10 mouse cellular contexts compared by ENCODE assay signal in genomic region chr1:43360741-43361140, GRCm38 (mm10).
A peak's percentile ranks its signal among the peaks of the same experiment; 100 is the strongest.
DNase-seq lines count a peak whose midpoint lies in the region; ATAC-seq and TF ChIP-seq lines count a peak whose summit lies in the region.
"Had no signal": no experiment of that assay in that cellular context is flagged by ENCODE, and none has a peak within 500 bp of the region (broad histone marks: within the 10 kb centered on the region; RNA-seq: fewer than 3 reads in every experiment).

No protein-coding gene starts in this region.

- no peaks in the 10 kb centered on the region for H3K27me3 ChIP-seq in heart, embryonic 11.5 days (ENCODE audit: control insufficient read depth, insufficient read depth, low read length)
- no peaks in the 10 kb centered on the region for H3K27me3 ChIP-seq in lung, embryonic 14.5 days (ENCODE audit: insufficient read depth, low read length)
- no peaks in the 10 kb centered on the region for H3K27me3 ChIP-seq in neural tube, embryonic 11.5 days (ENCODE audit: control insufficient read depth, insufficient read depth, low read length)
- H3K27me3 ChIP-seq: embryonic facial prominence, embryonic 12.5 days had no signal

- H3K4me2 ChIP-seq in heart, embryonic 11.5 days: no peak overlapping the region
- peak overlapping the region; percentile 18; the same call in 1 of the 2 replicates for H3K4me2 ChIP-seq in lung, embryonic 14.5 days
- no peak overlapping the region for H3K4me2 ChIP-seq in neural tube, embryonic 11.5 days (ENCODE audit: low read depth)
- H3K4me2 ChIP-seq: embryonic facial prominence, embryonic 12.5 days had no signal

- ATAC-seq in heart, embryonic 11.5 days (replicated peaks; ENCODE audit: insufficient number of reproducible peaks, low FRiP score, low TSS enrichment): no peak
- ATAC-seq in lung, embryonic 14.5 days (ENCODE audit: insufficient read depth): peak; percentile 82
- peak; percentile 69 for ATAC-seq in neural tube, embryonic 11.5 days (ENCODE audit: insufficient read depth, low FRiP score, low TSS enrichment)
- no peak for ATAC-seq in erythroid progenitor cell, adult 5-6 weeks (replicated peaks; ENCODE audit: low FRiP score, poor library complexity, severe bottlenecking)
- ATAC-seq in erythroblast, adult 5-6 weeks (replicated peaks; ENCODE audit: low FRiP score, poor library complexity, severe bottlenecking): no peak

- no peak for TF ChIP-seq CTCF in lung, embryonic 14.5 days (IDR thresholded peaks at IDR 0.05; ENCODE audit: low read depth)

- H3K9ac ChIP-seq in heart, embryonic 11.5 days (ENCODE audit: low read depth, low read length): 0 out of 2 replicates have a peak overlapping the region, but pooled peaks have one; percentile 16
- H3K9ac ChIP-seq in lung, embryonic 14.5 days: no peak overlapping the region
- H3K9ac ChIP-seq in neural tube, embryonic 11.5 days (ENCODE audit: low read length): no peak overlapping the region
- H3K9ac ChIP-seq: embryonic facial prominence, embryonic 12.5 days had no signal

- peak overlapping the region; percentile 50; the same call in 1 of the 2 replicates for H3K27ac ChIP-seq in heart, embryonic 11.5 days (ENCODE audit: low read depth, low read length)
- H3K27ac ChIP-seq in lung, embryonic 14.5 days (ENCODE audit: low read depth): peak overlapping the region; percentile 69
- peak overlapping the region; percentile 73 for H3K27ac ChIP-seq in neural tube, embryonic 11.5 days (ENCODE audit: low read depth, low read length)
- H3K27ac ChIP-seq: embryonic facial prominence, embryonic 12.5 days; heart, adult 2 months had no signal

- peaks cover 19% of the 10 kb centered on the region for H3K4me1 ChIP-seq in heart, embryonic 11.5 days (ENCODE audit: control insufficient read depth, insufficient read depth, low read length)
- H3K4me1 ChIP-seq in lung, embryonic 14.5 days (ENCODE audit: insufficient read depth): peaks cover 18% of the 10 kb centered on the region
- peaks cover 30% of the 10 kb centered on the region for H3K4me1 ChIP-seq in neural tube, embryonic 11.5 days (ENCODE audit: control insufficient read depth, insufficient read depth, low read length)

- DNase-seq in heart, adult 11 months: no peak
- DNase-seq in embryo, embryonic 10 days (ENCODE audit: low spot score): peak; percentile 77
- DNase-seq in lung, embryonic 14.5 days: peak; percentile 76
- peak; percentile 65 for DNase-seq in neural tube, embryonic 11.5 days (ENCODE audit: low spot score)
- no peak for DNase-seq in left cerebral cortex, postnatal 4 days
- DNase-seq: heart, adult 2 months had no signal

- intact Hi-C loops in left cerebral cortex, postnatal 4 days (cut with DNase I): no loop called here

- H3K4me3 ChIP-seq in heart, embryonic 11.5 days (ENCODE audit: low read depth, low read length): no peak overlapping the region
- H3K4me3 ChIP-seq in lung, embryonic 14.5 days (ENCODE audit: low read depth, low read length): no peak overlapping the region
- no peak overlapping the region for H3K4me3 ChIP-seq in neural tube, embryonic 11.5 days (ENCODE audit: low read depth, low read length)
- H3K4me3 ChIP-seq: embryonic facial prominence, embryonic 12.5 days; heart, adult 2 months had no signal

- no peaks in the 10 kb centered on the region for H3K36me3 ChIP-seq in heart, embryonic 11.5 days (ENCODE audit: control insufficient read depth, insufficient read depth, low read length)
- H3K36me3 ChIP-seq in lung, embryonic 14.5 days (ENCODE audit: insufficient read depth): no peaks in the 10 kb centered on the region
- H3K36me3 ChIP-seq in neural tube, embryonic 11.5 days (ENCODE audit: control insufficient read depth, insufficient read depth, low read length): no peaks in the 10 kb centered on the region
- H3K36me3 ChIP-seq: embryonic facial prominence, embryonic 12.5 days had no signal

- no peaks in the 10 kb centered on the region for H3K9me3 ChIP-seq in heart, embryonic 11.5 days (replicated peaks; ENCODE audit: control insufficient read depth, low read length)
- H3K9me3 ChIP-seq in lung, embryonic 14.5 days (ENCODE audit: low read depth, low read length): no peaks in the 10 kb centered on the region
- no peaks in the 10 kb centered on the region for H3K9me3 ChIP-seq in neural tube, embryonic 11.5 days (ENCODE audit: control insufficient read depth, low read length)
- H3K9me3 ChIP-seq: embryonic facial prominence, embryonic 12.5 days had no signal

- WGBS in heart, embryonic 11.5 days (ENCODE audit: insufficient replicate concordance): 20% methylated on average over 4 of the region's 4 CpGs
- 8% methylated on average over 4 of the region's 4 CpGs for WGBS in lung, embryonic 14.5 days
- 7% methylated on average over 4 of the region's 4 CpGs for WGBS in neural tube, embryonic 11.5 days

Comparison
In these comparisons a context has a peak if more than half of its experiments do, and no peak if none do; other contexts are left out.
1. ATAC-seq: peak in lung, embryonic 14.5 days (single experiment) and neural tube, embryonic 11.5 days (single experiment); none in heart, embryonic 11.5 days (single experiment), erythroid progenitor cell, adult 5-6 weeks (single experiment) and erythroblast, adult 5-6 weeks (single experiment).
2. DNase-seq: peak in embryo, embryonic 10 days (single experiment), lung, embryonic 14.5 days (single experiment) and neural tube, embryonic 11.5 days (single experiment); none in heart, adult 11 months (single experiment) and left cerebral cortex, postnatal 4 days (single experiment).
3. Peak in every context shown above with its lines, with median percentiles within 50 percentile points of each other: H3K27ac ChIP-seq.